Mouse (Mus musculus) heart, adult 11 months (tissue): ENCODE measurements at regions not wholly inside any gene's neighbourhood (a gene's known extent, or its start where the extent isn't known, plus 50 kb on each side); places are given as distances from the start of the nearest gene placed in this dataset.

Experiments
- DNase-seq: peaks from one replicate; pipeline ENCODE4 v3.0.0; 2022

DNA sequence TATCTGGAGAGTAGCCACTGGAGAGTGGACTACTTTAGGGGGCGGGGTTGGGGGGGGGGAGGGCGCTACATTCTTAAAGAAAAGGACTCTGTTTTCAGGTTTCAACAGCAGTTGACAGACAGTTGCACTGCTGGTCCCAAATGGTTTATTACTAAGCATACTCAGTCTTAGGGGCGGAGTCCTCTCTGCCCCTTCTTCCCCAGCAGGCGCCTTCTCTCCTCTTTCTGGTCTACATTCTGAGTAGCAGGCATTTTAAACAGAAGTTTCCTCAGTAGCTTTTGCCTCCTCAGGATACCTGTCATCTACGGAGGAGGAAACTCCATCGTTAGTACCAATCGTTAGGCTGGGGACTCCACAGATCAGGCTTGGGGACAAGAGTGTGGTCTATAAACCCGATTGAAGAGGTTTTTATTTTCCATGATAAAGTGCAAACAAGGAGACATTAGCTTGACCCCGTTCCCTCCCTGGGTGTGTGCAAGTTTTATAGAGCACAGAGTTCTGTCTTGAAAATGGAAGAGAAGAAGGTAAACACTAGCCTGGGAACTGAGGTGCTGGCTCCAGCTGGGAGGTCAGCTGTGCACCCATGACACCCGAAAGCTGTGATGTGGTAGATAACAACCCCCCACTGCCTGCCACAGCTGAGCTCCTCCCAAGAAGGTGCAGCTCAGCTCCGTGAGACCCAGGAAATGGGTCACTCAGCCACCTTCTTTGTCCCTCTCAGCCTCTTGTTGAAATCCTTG lies 107.8 kb downstream of the Btg1 start:
- DNase-seq = peak; percentile 63

DNA sequence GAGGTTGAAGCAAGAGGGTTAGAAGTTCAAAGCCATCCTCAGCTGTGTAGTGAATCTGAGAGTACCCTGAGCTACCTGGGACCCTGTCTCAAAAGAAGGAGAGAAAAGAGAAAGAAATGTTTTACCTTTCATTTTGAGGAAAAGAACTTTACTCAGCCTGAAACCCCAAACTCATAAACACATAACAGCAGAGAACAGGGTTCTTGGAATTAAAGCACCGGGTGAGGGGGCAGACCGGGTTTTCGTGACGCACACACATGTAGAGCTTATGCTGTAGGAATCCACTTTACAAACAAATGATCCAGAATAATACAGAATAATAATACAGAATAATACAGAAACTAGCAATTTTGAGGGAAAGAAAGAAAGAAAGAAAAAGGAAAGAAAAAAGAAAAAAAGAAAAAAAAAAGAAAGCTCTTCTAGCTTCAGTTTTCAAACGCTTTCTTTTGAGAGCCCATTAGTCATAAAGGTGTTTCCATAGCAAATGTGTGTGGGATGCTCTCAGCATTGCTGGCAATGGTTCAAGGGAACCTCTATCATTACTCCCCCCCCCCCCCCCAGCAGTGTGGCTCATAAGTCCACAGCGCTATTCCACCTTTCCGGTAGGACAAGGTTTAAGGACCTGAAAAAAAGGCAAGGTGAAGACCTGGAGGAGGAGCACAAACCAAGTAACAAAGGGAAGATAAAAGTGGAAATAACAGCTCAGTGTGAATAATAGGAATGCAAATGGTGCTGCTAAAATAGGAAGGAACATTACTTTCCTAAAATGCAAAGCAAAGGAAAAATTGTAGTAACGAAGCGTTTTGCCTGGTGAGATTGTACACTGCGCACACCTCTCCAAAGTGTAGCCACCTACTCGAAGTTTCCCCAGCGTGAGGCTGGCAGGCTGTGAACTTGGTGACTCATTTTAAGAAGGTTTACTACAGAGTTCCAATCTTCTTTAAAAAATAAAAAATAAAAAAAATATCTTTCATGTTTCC lies 110.3 kb downstream of the Btg1 start:
- peak; percentile 14 for DNase-seq

DNA sequence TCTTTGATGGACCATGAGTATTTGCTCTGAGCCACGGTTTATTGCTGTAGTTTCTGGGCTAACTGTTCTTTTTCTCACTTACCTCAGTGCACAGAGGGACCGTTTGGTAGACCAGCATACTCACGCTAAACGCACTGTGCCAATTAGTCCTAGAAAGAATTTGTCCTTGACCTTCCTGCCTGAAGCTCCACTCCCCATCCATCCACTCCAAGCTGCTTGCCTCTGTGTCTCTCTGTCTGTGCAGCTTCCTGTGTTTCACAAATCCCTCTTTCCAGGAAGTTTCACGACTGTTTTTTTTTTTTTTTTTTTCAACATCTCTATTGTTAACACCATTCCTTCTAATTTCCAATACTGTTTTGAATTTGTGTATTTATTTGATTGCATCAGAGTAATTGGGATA lies 116.8 kb downstream of the Btg1 start:
- DNase-seq = peak; percentile 33

DNA sequence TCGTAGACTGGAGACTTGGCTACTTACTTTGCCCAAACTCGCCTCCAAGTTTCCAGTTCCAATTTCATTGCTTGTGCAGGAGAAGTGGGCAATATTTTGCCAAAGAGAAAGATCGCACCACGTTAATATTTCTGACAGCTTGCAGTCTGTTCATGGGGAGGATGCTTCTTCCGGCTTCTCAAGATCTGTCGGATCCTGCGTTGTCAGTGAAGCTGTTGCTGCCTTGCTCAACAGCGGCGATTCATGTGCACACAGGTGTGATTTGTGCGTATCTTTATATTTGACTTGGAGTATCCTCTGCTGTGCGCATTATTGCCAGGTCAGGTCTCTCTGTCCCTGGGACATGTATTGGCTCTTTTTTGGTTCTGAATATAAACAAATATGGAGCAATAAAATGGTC lies 118.3 kb downstream of the Btg1 start:
- DNase-seq = peak; percentile 66

DNA sequence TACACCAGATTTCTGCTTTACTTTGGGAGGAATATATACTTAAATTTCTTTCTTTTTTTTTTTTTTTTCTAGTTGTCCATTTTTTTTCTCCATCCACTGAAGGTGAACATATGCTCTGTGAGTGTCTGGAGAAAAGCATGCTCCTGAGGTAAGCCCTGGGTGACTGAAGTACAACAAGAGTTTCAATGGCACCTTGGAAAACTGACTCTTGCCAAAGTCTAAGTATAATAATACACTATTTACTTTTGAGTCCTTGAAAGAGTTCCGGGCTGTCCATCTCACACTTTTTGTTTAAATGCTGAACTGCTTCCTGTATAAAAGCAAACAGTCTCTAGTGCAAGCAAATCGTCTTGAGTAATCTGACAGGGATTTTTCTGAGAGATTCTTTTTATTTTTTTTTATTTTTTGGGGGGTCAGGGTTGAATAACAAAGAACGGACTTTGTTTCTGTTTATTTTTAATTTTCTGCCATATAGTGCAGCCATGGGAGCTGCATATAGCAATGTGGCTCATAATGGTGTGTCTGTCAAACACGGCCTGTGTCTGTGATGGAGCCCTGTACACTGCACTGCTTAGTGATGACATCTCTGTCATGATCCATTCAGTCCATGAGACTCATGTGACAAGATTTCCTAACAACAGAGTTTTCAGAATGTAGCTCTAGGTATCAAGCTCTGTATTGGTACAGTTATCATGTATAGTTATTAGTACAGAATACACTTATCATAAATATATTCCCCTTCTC lies 119.3 kb downstream of the Btg1 start:
- peak; percentile 33 for DNase-seq

DNA sequence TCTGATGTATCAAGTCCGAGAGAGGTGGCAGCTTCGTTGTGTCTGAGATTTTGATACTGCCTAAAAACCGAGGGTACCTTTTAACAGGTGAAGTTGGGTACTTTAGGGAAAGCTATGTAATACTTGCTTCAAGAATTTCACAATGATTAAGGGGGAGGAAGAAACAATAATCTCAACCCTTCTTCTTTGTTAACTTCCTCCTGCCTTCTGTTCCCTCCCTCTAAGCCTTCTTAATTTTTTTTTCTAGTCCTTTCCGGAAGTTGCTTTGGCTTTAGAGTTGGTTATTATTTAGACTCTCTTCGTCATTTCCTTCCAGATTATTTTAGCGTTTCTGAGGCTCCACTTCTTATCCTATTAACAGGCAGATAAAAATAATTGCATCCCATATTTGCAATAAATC lies 121.2 kb downstream of the Btg1 start:
- DNase-seq = no peak

DNA sequence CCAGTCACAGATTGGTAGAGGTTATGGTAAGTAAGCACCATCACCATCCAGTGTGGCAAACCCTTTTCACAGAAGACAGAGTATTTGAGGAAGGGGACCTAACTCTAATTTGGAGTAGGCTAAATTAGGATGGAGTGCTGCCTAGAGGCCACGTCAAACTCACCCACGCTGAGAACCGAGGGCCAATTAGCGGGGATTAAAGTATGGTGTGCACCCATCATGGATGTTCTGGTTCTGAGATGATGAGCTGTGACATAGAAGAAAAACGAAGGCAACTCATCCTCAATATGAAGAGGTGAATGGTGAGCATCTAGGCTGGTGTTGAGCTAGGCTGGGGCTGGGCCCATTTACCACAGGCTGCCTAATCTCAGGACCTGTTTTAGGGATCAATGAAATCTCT lies 121.8 kb downstream of the Btg1 start:
- DNase-seq = peak; percentile 72

DNA sequence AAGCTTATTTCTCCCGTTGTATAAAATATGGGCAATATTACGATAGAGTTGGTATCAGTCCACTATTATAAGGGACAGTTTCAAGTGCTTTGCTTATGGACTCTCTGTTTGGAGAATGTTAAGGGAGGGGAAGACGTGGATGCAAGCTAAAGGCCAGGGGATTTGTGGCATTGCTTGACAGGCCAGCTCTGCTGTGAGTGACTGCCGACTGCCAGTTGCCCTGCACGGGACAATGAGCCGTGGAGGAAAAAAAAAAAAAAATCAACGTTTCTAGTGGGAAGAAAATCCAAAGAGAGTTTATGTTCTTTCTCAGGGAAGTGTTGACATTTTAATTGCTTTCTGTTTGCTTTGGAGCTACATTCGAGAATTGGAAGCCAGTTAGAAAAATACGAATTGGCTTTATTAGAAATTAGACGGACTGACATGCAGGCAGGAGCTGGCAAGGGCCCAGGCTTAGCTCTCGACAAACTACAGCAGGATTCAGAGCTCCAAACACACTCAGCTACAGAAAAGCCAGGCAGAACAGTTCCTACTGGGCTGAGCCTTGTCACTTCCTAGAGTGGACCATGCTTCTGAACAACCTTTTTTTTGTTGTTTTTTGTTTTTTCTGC lies 127.5 kb downstream of the Btg1 start:
- peak; percentile 96 for DNase-seq

DNA sequence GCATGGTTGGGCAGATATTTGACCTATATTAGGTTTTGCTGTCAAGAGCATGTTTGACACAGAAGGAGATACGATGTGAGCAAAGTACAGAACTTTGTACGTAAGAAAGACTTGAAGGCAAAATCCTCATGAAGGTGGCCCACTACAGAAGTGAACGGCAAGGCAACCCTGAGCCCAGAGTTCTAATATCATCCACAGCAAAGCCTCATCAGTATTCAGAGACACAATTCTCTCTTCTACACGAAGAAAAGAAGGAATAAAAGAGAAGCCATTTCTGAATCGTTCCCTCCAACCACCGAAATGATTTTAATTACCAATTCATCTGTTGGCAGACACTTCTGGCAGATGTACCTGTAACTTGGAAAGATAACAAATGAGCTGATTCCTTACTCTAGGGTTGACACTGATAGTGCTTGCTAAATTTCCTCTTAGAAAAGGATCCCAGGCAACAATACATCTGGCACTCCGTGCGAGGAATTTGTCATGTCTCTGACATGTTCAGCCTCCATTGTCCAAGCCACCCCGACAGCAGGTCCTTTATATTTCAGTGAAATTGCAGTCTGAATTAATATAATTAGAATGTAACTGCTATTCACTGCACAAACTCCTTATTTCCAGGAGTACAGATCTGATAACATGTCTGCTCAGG lies 130.3 kb downstream of the Btg1 start:
- DNase-seq = peak; percentile 29

DNA sequence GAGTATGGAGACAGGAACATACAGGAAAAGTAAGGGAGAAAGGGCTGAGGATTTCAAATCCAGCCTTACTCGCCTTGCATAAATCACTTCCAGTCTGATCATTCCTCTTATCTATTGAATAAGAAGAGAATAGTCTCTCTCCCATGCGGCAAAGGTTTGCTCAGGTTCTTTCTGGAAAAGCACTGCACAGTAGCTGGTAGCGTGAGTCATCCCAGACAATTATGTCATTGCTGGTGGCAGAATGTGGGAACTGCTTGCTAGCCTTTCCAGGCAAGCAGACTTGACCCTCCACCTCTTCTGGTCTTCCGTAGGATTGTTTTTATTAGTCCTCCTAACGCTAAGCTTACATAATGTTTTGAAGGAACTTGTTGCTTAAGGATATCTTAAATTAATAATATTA lies 134.1 kb downstream of the Btg1 start:
- peak; percentile 92 for DNase-seq

DNA sequence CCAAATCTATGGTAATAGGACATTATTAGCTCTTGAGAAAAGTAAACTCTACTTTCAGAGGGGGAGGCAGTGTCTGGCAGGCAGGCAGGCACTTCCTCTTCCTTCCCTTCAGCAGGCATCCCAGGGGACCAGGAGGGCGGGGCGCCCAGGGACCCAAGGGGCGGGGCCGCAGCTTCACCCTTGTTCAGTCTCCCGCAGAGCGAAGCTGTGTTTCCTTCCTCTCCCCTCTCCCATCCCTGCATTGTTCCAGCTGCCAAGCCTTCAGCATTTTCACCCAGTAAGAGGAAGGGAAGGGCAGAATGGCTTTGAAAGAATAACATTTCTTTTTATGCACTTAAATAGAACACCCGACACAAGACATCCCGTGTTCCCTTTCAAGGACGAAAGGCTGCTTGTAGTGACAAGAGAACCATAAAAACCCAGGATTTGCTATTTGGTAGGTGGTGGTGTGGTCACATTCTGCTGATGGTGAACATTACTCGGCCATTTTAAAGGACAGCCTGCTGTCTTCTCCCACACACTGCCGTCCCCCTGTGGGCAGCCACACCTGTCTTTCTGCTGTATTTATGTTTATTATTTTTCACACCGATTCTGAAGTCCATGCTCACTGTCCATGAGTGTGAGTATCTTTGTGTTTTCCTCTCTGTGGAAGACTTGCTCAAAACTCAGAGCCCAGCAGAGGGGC lies 134.9 kb downstream of the Btg1 start:
- peak; percentile 100 for DNase-seq

DNA sequence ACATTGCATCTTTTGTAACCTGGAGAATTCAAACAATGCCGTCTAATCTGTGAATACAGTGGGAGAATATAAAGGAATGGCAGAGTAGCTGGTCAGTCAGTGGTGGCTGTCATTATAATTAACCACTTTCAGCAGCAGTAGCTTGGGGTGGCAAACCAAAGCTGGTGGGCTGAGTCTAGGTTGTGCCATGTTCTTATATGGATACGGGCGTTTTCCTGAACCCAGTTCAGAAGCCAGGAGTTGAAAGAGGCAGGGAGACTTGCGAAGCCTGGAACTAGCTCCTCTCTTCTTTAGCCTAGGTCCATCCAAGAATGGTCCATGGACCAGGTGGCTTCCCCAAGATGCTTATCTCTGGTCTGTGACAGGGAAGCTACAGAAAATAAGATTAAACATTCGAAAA lies 135.7 kb downstream of the Btg1 start:
- DNase-seq = peak; percentile 55

DNA sequence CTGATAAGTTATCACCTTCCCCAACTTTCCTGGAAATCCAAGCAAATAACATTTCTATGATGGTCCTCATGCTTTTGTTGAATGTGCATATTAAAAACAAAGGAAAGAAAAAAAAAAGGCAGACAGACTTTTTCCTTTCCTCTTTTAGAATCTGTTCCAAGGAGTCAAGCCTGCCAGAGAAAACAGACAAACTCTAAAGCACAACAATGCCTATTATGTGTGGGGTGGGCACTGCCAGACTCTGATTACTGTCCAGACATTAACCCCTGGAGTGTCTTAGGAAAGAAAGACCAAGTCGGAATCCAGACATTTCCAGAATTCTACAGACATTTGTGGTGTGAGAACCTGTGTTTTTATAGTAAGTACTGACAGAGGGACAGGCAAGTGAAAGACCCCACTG lies 136.7 kb downstream of the Btg1 start:
- DNase-seq = peak; percentile 75

DNA sequence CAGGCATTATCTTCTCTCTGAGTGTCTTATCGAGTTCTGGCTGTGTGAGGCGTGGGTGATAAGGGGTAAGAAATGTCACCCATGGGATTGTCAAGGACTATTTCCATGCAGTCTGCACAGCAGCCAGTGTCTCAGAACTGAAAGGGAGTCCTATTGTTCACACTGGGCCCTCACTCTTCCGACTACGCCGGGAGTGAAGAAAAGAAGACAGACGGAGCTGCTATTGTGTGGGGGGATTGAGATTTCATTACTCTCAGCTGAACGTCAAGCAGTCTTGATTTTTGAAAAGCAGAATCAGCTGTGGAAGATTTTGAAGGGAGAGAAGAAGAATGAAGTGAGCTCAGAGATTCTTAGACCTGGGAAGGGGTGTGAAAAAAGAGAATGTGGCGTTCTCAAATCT lies 138.9 kb downstream of the Btg1 start:
- DNase-seq = peak; percentile 86

DNA sequence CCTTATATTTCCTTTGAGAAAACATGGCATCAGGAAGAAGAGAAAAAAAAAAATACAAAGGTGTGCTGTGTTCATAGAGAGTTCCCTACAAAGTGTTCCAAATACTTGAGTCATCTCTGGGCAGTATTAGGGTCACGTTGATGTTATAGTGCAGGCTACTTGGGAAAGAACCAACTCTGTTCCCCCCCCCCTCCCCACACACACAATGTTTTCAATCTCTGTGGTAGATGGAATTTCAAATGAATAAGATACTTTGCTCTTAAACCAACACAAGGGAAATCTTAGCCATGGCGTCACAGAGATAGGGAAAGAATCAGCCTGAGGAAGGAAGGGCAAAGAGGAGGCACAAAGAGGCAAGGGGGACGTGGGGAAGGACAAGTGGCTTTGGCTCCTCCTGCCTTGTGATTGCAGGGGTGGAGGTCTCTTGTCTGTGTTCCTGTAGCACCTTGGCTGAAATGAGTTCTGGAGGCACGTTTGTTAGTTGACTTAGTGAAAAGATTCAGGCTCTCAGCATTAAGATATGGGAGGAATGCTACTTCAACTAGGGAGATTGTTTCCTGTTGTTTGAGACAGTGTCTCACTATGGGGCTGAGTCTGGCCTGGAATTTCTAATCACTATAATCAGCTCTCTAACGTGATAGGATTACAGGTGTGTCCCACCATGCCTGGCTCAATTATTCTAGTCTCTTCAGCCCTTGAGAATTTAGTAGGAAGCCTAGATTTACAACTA lies 139.7 kb downstream of the Btg1 start:
- peak; percentile 66 for DNase-seq

DNA sequence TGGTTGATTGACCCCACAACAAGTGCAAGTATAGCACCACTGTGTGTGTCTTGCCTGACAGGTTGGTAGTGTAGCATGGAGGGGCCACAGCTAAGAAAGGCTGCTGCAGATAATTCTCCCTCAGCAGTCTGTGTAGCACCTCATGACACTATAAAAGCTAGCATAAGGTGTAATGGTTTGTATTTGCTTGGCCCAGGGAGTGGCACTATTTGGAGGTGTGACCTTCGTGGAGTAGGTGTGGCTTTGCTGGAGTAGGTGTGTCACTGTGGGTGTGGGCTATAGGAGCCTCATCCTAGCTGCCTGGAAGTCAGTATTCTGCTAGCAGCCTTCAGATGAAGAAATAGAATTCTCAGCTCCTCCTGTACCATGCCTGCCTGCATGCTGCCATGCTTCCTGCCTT lies 140.5 kb downstream of the Btg1 start:
- peak; percentile 48 for DNase-seq

DNA sequence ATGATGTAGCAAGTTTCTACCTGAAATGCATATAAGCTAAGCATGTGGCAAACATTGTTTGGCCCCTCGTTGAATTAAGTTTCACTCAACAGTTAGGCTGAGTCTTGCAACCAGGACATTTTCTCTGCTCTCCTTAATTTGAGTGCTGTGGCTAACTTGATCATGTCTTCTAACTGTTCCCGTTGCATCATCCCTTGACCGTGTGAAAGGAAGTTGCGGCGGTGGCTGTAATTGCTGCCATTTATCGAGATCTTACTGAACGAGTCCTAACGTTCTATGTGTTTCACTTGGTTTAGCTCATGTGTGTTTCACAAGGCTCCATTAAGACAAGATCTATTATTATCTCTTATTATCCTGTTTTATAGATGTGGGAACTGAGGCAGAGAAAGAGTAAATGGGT lies 144.8 kb downstream of the Btg1 start:
- DNase-seq = no peak

DNA sequence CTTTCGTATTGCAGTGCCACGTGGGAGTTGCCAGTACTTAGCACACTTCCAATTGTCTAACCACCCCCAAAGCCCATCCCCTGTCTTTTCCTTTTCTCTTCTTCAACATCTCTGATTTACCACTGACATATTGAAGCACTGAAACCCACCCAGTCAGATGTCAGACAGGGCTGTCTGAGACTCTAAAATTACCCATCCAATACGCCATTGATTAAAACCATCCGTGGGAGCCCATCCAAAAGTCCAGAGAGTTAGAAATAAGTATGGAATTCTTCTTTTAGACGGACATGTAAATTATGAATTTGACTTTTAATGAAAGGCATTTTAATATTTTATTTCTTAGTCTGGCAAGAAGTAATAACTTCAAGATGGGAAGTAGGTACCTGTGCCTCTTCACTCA lies 148.8 kb downstream of the Btg1 start:
- no peak for DNase-seq

DNA sequence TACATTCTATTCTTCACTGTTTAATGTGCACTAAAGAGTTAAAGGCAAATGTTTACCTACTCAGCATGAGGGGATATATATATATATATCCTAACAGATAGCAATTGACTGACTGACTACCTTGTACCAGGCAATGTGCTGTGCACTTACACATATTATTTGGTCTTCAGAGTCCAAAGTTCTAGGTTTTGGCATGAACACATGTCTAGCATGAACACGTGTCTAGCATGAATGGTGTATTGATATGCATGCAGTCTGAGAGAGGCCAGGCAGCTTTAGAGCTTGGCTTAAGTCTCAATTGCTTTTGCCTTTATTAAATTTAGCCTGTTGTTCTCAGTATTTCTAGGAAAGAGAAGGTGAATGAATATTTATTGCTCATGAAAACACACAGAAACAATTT lies 161.4 kb downstream of the Btg1 start:
- no peak for DNase-seq

DNA sequence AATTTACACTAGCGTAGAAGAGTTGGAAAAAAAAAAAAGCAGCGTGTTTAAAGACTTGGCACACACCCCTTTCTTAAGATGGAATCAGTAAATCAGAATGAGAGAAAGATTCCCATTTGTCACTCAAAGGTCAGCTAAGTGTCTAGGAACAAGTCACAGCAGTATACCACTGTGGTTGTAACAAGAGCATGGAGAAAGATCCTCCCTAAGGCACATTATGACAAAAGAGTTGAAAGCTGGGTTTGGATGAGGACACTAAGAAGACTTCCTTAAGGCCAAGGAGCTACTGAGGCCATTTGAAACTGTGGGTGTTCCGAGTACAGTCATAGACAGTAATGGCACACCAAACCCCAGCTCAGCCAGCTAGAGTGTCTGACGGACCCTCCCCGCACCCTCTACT lies 167.2 kb downstream of the Btg1 start:
- no peak for DNase-seq
